Mouse (Mus musculus) Patski (cell line): ENCODE results near the gene Hbb-bh1. TPM values are rescaled to one million over a fixed set of nuclear protein-coding genes. Genes with fewer than 3 reads are reported as not detected.

Source experiments
- ATAC-seq: fragments of 100-300 bp; one replicate; pipeline ENCODE4 v1.8.0; 2021
- CTCF ChIA-PET: fragments of 350-600 bp; sonication (Branson Sonifier 250); formaldehyde crosslinking; loops from one replicate; lab custom pipeline; 2022; ENCODE audit warnings: inconsistent platforms; lab: Charles Lee
- POLR2A ChIA-PET: fragments of 350-600 bp; sonication (Branson Sonifier 250); formaldehyde crosslinking; loops from one replicate; lab custom pipeline; 2022; ENCODE audit warnings: antibody characterized with exemption, inconsistent platforms; lab: Charles Lee
- DNase-seq: peaks from one replicate; pipeline ENCODE4 v3.0.0-alpha.2; 2011; ENCODE audit warnings: low read depth, low spot score
- H3K27me3 ChIP-seq: fragments of 371-371 bp; one replicate; pipeline ENCODE4 v1.5.1; 2021
- CTCF ChIP-seq: fragments of 100-300 bp; IDR thresholded peaks from one replicate; pipeline ENCODE4 v1.5.1; 2021
- in situ Hi-C: fragments of 300-500 bp; cut with MboI; formaldehyde crosslinking; loops from 3 replicates; pipeline ENCODE4 v1.11.1; 2018; ENCODE audit warnings: low pct_unique_long_range_greater_than_20kb, mixed read lengths
- polyA plus RNA-seq: library from polyadenylated mRNA; unstranded; gene quantifications from one replicate; pipeline ENCODE4 v1.2.3, GENCODE M21; 2021

Hbb-bh1 gene
- polyA plus RNA-seq, result not detected

DNA sequence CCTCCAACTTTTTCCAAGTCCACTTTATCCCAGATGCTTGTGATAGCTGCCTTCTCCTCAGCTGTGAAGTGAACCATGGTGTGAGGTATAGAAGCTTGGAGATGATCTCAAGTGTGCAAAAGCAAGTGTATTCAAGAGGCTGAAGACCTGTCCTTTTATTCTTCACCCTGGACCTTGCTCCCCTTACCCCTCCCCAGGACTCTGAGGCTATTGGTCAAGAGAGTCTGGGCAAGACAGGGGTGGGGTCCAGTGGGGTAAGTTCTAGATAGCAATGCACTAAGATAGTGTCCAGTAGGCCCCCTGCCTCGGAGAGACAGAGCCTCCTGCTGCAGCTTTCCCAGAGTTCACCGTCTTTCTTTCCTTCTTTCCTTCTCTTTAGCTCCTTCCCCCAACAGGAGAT lies at the start of gene Hbb-bh1:
Hbb-bh1 (minus strand) TSS at position 131 of the 400 bp plus-strand sequence.
- in situ Hi-C loops, result no loop called here
- CTCF ChIA-PET, result no interaction called here
- DNase-seq (no peak), ATAC-seq (no peak)
- no peak for TF ChIP-seq CTCF
- POLR2A ChIA-PET, result no interaction called here
- no peaks in the 10 kb centered on the region for H3K27me3 ChIP-seq

DNA sequence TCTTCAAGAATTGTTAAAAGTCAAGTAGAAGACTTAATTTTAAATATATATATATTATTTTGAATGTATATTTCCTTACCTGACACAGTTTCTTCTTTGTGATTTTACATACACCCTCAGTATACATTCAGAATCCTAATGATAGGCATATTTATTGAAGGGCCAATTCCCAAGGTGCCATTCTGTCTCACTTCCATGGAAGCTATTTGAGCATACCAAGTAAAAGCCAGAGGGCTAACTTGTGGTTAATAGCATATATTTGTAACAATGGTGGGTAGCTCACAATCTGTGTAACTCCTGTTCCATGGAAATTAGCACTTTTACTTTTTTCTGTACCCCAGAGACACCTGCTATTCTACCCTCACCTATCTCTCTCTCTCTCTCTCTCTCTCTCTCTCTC lies 43.2 kb upstream of the Hbb-bh1 start, which contains the start of gene Olfr66:
Olfr66 (minus strand) TSS at position 101 of the 400 bp plus-strand sequence.
- ATAC-seq (no peak), DNase-seq (no peak)
- in situ Hi-C loops, result no loop called here
- POLR2A ChIA-PET, result no interaction called here
- CTCF ChIA-PET, result no interaction called here
- TF ChIP-seq CTCF, result no peak
- no peaks in the 10 kb centered on the region for H3K27me3 ChIP-seq

DNA sequence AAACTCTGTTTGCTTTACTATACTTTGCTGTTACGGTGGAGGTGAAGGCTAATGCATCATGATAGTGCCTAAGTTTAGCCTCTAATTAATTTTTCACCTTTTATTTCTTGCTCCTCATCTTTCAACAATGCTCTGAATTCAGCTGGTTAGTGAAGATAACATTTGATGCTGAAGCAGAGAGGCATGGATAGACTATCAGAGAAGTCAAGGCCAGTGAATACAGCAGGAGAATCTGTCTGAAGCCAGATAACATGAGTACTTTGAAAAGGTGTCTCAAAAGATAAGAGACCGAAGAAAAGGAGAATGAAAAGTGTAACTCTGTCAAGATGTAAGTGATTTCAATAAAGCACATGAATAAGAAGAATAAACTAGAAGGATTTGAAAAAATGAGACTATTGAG lies 34.1 kb upstream of the Hbb-bh1 start:
- DNase-seq (no peak), ATAC-seq (no peak)
- no peak for TF ChIP-seq CTCF
- no peaks in the 10 kb centered on the region for H3K27me3 ChIP-seq
- ChIA-PET CTCF (no interaction called here), POLR2A (no interaction called here)
- in situ Hi-C loops, result no loop called here

DNA sequence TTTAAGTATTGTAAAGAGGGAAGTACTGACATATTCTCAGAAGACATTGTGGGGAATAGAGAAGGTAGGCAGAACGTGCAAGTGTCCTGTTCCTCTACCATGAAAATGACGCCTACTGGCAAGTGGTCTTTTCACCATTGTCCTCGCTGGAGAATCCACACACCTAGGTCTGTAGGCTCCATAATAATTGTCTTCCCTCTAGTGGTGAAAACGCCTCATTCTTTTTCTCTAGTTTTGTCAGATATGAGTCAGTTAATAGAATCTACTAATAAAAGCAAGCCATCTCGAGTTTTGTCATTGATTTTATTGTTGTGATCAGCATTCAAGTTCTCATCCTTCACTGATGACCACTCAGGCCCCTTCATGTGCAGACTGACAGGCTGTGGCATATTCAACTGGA lies 31.5 kb upstream of the Hbb-bh1 start:
- TF ChIP-seq CTCF, result no peak
- DNase-seq, result no peak
- POLR2A ChIA-PET, result no interaction called here
- CTCF ChIA-PET, result no interaction called here
- ATAC-seq, result no peak
- no peaks in the 10 kb centered on the region for H3K27me3 ChIP-seq
- in situ Hi-C loops, result no loop called here

DNA sequence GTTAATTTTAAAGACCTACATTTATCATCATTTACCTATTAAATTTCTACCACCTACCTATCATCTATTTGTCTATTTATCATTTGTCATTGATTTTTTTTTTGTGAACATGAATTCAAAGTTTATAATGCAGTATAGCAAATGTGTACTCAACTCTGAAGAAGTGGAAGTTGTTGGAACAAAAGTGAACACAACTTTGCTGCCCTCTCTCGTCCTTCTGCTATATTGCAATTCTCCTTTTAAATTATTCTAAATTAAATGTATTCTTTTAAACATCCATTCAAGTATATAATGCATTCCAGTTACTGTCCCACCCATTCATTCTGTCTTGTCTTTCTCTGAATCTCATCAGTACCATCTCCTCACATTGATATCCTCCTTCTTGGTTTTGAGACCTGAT lies 30.1 kb upstream of the Hbb-bh1 start:
- DNase-seq (no peak), ATAC-seq (no peak)
- in situ Hi-C loops, result no loop called here
- CTCF ChIA-PET, result no interaction called here
- peak; percentile 8 for TF ChIP-seq CTCF
- POLR2A ChIA-PET, result no interaction called here
- H3K27me3 ChIP-seq, result no peaks in the 10 kb centered on the region

DNA sequence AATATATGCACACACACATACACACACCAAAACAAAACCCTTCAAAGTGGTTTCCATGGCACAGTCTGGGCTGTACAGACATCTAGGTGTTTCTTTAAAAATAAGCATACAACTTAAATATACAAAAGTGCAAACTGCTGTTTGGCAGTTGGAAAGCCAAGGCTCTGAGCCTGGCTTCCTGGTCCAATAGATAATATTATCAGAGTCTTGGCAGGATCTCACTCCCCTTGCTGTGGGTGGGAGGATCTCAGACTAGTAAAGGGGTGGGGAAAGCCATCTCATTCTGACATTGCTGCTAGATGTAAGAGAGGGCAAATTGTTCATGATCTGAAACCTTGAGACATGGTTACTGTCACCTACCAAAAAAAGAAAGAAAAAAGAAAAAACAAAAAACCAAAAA lies 27.7 kb upstream of the Hbb-bh1 start:
- ATAC-seq, result no peak
- DNase-seq, result no peak
- POLR2A ChIA-PET, result no interaction called here
- CTCF ChIA-PET, result no interaction called here
- in situ Hi-C loops, result no loop called here
- no peaks in the 10 kb centered on the region for H3K27me3 ChIP-seq
- TF ChIP-seq CTCF, result no peak

DNA sequence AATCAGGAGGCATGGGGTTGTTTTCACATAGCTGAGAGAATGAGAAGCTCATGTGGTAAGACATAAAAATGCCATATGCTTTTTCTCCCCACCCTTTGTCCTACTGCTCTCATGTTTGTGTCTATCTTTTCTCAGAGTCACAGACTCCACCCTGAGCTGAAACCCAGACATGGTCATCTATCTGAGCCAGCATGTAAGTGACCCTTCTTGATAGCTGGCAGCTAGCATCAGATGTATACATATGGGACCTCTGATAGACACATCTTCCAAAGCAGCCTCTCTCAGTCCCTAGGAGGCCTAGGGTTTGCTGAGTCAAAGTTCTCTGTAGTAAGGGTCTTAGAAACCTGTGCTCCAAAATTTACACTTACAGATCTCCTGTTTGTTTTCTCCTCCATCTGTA lies 22.8 kb upstream of the Hbb-bh1 start:
- DNase-seq, result no peak
- in situ Hi-C loops, result no loop called here
- no peaks in the 10 kb centered on the region for H3K27me3 ChIP-seq
- ChIA-PET CTCF (interaction anchor here (1.4 kb wide), 1 partner anchor 29 kb away, joined by 3 read pairs; the partner anchor contains the start of gene Olfr64), POLR2A (no interaction called here)
- no peak for TF ChIP-seq CTCF
- ATAC-seq, result no peak

DNA sequence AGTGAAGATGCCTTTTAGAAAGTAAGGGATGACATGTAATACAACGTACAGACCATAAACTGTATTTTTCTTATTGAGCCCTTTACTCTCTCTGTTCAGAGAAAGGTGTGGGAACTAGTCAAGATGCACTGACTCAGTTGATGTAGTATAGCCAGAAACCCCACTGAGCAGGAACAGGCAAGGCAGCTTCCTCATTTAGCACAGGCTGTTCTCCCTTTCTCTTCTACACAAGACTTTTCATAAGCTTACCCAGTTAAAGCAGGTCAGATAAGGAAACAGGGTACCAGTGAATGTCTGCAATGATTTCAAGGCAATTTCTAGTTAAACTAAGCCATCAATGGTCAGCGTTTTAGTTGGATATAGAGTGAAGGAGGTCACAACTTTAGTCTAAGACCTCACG lies 18.6 kb upstream of the Hbb-bh1 start:
- ATAC-seq (no peak), DNase-seq (no peak)
- CTCF ChIA-PET, result no interaction called here
- H3K27me3 ChIP-seq, result no peaks in the 10 kb centered on the region
- in situ Hi-C loops, result no loop called here
- POLR2A ChIA-PET, result no interaction called here
- TF ChIP-seq CTCF, result no peak

DNA sequence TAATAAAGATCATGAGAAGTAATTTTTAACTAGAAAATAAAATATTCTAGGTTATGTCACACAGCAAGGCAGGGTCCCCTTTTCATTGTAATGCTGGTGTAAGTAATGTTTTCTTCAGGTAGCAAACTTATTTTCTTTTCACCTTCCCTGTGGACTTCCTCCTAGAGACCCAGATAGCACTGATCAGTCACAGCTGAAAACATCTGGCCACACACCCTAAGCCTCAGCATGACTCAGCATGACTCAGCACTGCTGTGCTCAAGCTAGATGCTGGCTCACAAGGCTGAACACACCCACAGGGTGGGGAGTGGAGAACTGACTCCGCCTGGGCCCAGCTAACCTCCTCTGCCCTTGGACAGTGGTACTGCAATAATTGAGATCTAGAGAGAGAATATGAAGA lies 17.9 kb upstream of the Hbb-bh1 start:
- no peaks in the 10 kb centered on the region for H3K27me3 ChIP-seq
- ATAC-seq, result no peak
- in situ Hi-C loops, result no loop called here
- ChIA-PET POLR2A (no interaction called here), CTCF (no interaction called here)
- DNase-seq, result no peak
- no peak for TF ChIP-seq CTCF

DNA sequence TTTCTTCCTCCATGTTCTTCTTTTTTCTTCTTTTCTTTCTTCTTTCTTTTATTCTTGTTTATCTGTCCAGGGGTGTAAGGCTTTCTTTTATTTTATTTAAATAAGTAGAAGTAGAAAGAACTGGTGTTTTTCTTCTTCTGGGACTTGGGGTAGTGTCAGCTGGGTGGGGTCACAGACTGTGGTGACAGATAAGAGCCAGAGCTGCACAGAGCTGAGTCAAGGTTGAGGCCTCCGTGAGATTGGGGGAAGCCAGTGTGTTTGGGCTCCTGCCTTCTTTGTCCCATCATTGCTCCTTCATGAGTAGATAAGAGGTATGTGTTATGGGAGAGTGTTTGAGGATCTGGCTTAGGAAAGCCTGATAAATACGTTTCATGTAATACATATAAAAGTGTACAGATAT lies 16.1 kb upstream of the Hbb-bh1 start:
- no peak for DNase-seq
- no peaks in the 10 kb centered on the region for H3K27me3 ChIP-seq
- in situ Hi-C loops, result no loop called here
- ChIA-PET POLR2A (no interaction called here), CTCF (no interaction called here)
- ATAC-seq, result no peak
- TF ChIP-seq CTCF, result no peak

DNA sequence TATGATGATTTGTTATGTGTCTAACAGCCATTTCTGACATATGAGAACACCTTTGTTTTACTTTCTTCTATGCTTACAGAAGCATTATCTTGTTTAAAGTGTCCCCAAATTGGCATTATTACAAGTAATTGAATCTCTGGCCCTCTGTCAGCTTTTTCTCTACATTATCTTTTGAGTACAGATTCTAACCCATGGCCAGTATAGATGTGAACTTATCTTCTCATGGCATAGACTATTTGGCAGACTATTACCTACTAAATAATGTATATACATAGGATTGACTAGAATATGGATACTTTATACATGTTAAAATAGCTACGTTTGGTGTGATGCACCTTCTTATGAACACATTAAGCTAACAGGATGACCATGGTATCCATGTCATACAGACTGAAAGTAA lies 11.7 kb upstream of the Hbb-bh1 start:
- POLR2A ChIA-PET, result no interaction called here
- no peaks in the 10 kb centered on the region for H3K27me3 ChIP-seq
- ATAC-seq (no peak), DNase-seq (no peak)
- in situ Hi-C loops, result no loop called here
- TF ChIP-seq CTCF, result no peak
- CTCF ChIA-PET, result no interaction called here

DNA sequence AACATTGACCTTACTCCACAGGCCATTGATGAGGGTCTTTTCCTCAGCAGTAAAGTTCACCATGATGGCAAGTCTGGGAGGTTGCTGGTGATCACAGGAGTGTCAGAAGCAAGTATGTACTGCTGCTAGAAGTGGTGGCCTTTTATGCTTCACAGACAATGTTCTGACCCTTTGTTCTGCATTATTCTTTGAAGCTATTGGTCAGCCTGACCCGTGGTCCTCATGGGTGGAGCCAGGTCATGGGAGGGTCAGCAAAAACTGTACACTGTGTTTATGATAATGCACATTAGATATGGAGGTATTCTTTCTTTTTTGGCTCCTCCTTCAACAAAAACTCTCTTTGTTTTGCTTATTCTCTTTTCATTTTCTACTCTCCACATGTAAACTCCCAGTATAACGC lies 10.1 kb upstream of the Hbb-bh1 start, which contains the start of gene Hbb-y:
Hbb-y (minus strand) TSS at position 127 of the 400 bp plus-strand sequence.
- H3K27me3 ChIP-seq, result no peaks in the 10 kb centered on the region
- DNase-seq (no peak), ATAC-seq (no peak)
- CTCF ChIA-PET, result no interaction called here
- in situ Hi-C loops, result no loop called here
- TF ChIP-seq CTCF, result no peak
- POLR2A ChIA-PET, result no interaction called here
